Mouse (Mus musculus) kidney, postnatal 14 days (tissue): Measurements from ENCODE around the gene Eno2.
A peak's percentile ranks its signal among the peaks of the same experiment; 100 is the strongest.
"Not testable (repeated sequence)": the region's sequence is repeated elsewhere in the genome, so short reads cannot be mapped to it uniquely, and the experiment has no call there.

Source experiments
- DNase-seq: peaks from one replicate; pipeline ENCODE4 v3.0.0; 2022; ENCODE audit warnings: mixed read lengths

Gene Eno2

GRCm38 (mm10) chr6:124805341-124806321 lies 36.2 kb upstream of the Eno2 start:
- peak; percentile 96 for DNase-seq

- DNase-seq = no peak
Measured at GRCm38 (mm10) chr6:124804341-124804740, 34.9 kb upstream of the Eno2 start.

GRCm38 (mm10) chr6:124803691-124804090 lies 34.2 kb upstream of the Eno2 start:
- DNase-seq = not testable (repeated sequence)

- DNase-seq = no peak
Measured at GRCm38 (mm10) chr6:124803061-124803460, 33.6 kb upstream of the Eno2 start.

- DNase-seq = not testable (repeated sequence)
Measured at GRCm38 (mm10) chr6:124802400-124802799, 32.9 kb upstream of the Eno2 start.

GRCm38 (mm10) chr6:124796200-124796599 lies 26.7 kb upstream of the Eno2 start:
- no peak for DNase-seq

- DNase-seq = peak; percentile 60
Measured at GRCm38 (mm10) chr6:124795781-124796180, 26.3 kb upstream of the Eno2 start.

- DNase-seq = no peak
Measured at GRCm38 (mm10) chr6:124791911-124792310, 22.4 kb upstream of the Eno2 start.

GRCm38 (mm10) chr6:124790121-124790520 lies 20.6 kb upstream of the Eno2 start:
- DNase-seq = no peak

- DNase-seq = no peak
Measured at GRCm38 (mm10) chr6:124789519-124789918, 20.0 kb upstream of the Eno2 start.

GRCm38 (mm10) chr6:124787722-124788121 lies 18.2 kb upstream of the Eno2 start:
- DNase-seq = no peak

- DNase-seq = peak; percentile 25
Measured at GRCm38 (mm10) chr6:124786756-124787420, 17.4 kb upstream of the Eno2 start.

- DNase-seq = peak; percentile 53
Measured at GRCm38 (mm10) chr6:124782436-124782835, 13.0 kb upstream of the Eno2 start.

GRCm38 (mm10) chr6:124780917-124781316 lies 11.4 kb upstream of the Eno2 start:
- DNase-seq = no peak

- DNase-seq = no peak
Measured at GRCm38 (mm10) chr6:124779984-124780416, 10.5 kb upstream of the Eno2 start.

- DNase-seq = peak; percentile 63
Measured at GRCm38 (mm10) chr6:124779222-124779983, 9.9 kb upstream of the Eno2 start, which contains the start of gene Lrrc23. Gene Lrrc23 (minus strand): TSS chr6:124779727.

GRCm38 (mm10) chr6:124770511-124770910 lies 1.0 kb upstream of the Eno2 start:
- no peak for DNase-seq

- no peak for DNase-seq
Measured at GRCm38 (mm10) chr6:124770013-124770412, 540 bp upstream of the Eno2 start.

- DNase-seq = no peak
Measured at GRCm38 (mm10) chr6:124768704-124769044, 799 bp downstream of the Eno2 start.

GRCm38 (mm10) chr6:124767920-124768703 lies 1.4 kb downstream of the Eno2 start:
- no peak for DNase-seq

GRCm38 (mm10) chr6:124767536-124767919 lies 1.9 kb downstream of the Eno2 start:
- DNase-seq = no peak

GRCm38 (mm10) chr6:124765951-124766350 lies 3.5 kb downstream of the Eno2 start:
- DNase-seq = no peak
